Mouse (Mus musculus) adrenal gland (tissue): ENCODE measurements at regions not wholly inside any gene's neighbourhood (a gene's known extent, or its start where the extent isn't known, plus 50 kb on each side); places are given as distances from the start of the nearest gene placed in this dataset.
"Not testable (repeated sequence)": the region's sequence is repeated elsewhere in the genome, so short reads cannot be mapped to it uniquely, and the experiment has no call there.

Experiments
- intact Hi-C: fragments of 180-260 bp; cut with DNase I; formaldehyde crosslinking; loops from one replicate; pipeline ENCODE4 v1.15.1; 2025

GRCm38 (mm10) chr1:41887556-41887955, 808.0 kb upstream of the Pou3f3 start:
- intact Hi-C loops, result no loop called here

- intact Hi-C loops, result no loop called here
Measured at GRCm38 (mm10) chr1:41888213-41888612, 807.4 kb upstream of the Pou3f3 start.

- intact Hi-C loops, result no loop called here
Measured at GRCm38 (mm10) chr1:41888966-41889365, 806.6 kb upstream of the Pou3f3 start.

- intact Hi-C loops, result loop anchor here (10.0 kb wide), 1 partner anchor 805 kb away; the partner anchor contains the start of gene Pou3f3
Measured at GRCm38 (mm10) chr1:41889940-41890339, 805.6 kb upstream of the Pou3f3 start.

- intact Hi-C loops, result loop anchor here (10.0 kb wide), 1 partner anchor 804 kb away; the partner anchor contains the start of gene Pou3f3
Measured at GRCm38 (mm10) chr1:41890714-41891689, 804.6 kb upstream of the Pou3f3 start.

GRCm38 (mm10) chr1:41891730-41892129, 803.8 kb upstream of the Pou3f3 start:
- intact Hi-C loops, result loop anchor here (10.0 kb wide), 1 partner anchor 803 kb away; the partner anchor contains the start of gene Pou3f3

GRCm38 (mm10) chr1:41892376-41892775, 803.2 kb upstream of the Pou3f3 start:
- intact Hi-C loops, result loop anchor here (10.0 kb wide), 1 partner anchor 802 kb away; the partner anchor contains the start of gene Pou3f3

GRCm38 (mm10) chr1:41897768-41898330, 797.7 kb upstream of the Pou3f3 start:
- intact Hi-C loops, result loop anchor here (2.0 to 10.0 kb wide), 2 partner anchors 341 to 797 kb away; partner anchors contain the start of gene Pou3f3

GRCm38 (mm10) chr1:41900370-41900769, 795.2 kb upstream of the Pou3f3 start:
- intact Hi-C loops, result no loop called here

GRCm38 (mm10) chr1:41905971-41906370, 789.6 kb upstream of the Pou3f3 start:
- intact Hi-C loops, result no loop called here

GRCm38 (mm10) chr1:41908001-41908807, 787.4 kb upstream of the Pou3f3 start:
- intact Hi-C loops, result no loop called here

- intact Hi-C loops, result no loop called here
Measured at GRCm38 (mm10) chr1:41908808-41909110, 786.8 kb upstream of the Pou3f3 start.

GRCm38 (mm10) chr1:41909799-41910198, 785.8 kb upstream of the Pou3f3 start:
- intact Hi-C loops, result no loop called here

GRCm38 (mm10) chr1:41916730-41917347, 778.7 kb upstream of the Pou3f3 start:
- intact Hi-C loops, result no loop called here

- intact Hi-C loops, result not testable (repeated sequence)
Measured at GRCm38 (mm10) chr1:41917807-41918206, 777.8 kb upstream of the Pou3f3 start.

GRCm38 (mm10) chr1:41918394-41919262, 776.9 kb upstream of the Pou3f3 start:
- intact Hi-C loops, result no loop called here

GRCm38 (mm10) chr1:41933777-41934176, 761.8 kb upstream of the Pou3f3 start:
- intact Hi-C loops, result no loop called here

- intact Hi-C loops, result no loop called here
Measured at GRCm38 (mm10) chr1:41935912-41936478, 759.6 kb upstream of the Pou3f3 start.

- intact Hi-C loops, result no loop called here
Measured at GRCm38 (mm10) chr1:41960982-41961381, 734.6 kb upstream of the Pou3f3 start.

- intact Hi-C loops, result no loop called here
Measured at GRCm38 (mm10) chr1:41981545-41981944, 714.0 kb upstream of the Pou3f3 start.
